Mouse (Mus musculus) embryonic facial prominence, embryonic 11.5 days (tissue): ENCODE measurements around the gene Krt5. TPM values are rescaled to one million over a fixed set of nuclear protein-coding genes. Genes with fewer than 3 reads are reported as not detected.

Source experiments
- ATAC-seq: fragments of 200-750 bp; cut with Nextera tagmentation; replicated peaks from 2 replicates; pipeline ENCODE4 v1.8.0; 2017; ENCODE audit warnings: low read depth; ENCODE audit not compliant: insufficient number of reproducible peaks, low FRiP score, low TSS enrichment
- DNase-seq: peaks from one replicate; pipeline ENCODE4 v3.0.0-alpha.2; 2015; ENCODE audit warnings: low spot score
- H3K27ac ChIP-seq: fragments of 300-500 bp; sonication (generic); replicated peaks from 2 replicates; pipeline ENCODE4 v1.5.1; 2014; ENCODE audit warnings: mild to moderate bottlenecking, low read depth, low read length, control low read depth
- H3K27me3 ChIP-seq: fragments of 300-500 bp; sonication (generic); 2 replicates; pipeline ENCODE4 v1.6.1; 2014; ENCODE audit warnings: mild to moderate bottlenecking, low read length, moderate library complexity, mixed read lengths; ENCODE audit not compliant: control insufficient read depth, insufficient read depth
- H3K36me3 ChIP-seq: fragments of 300-500 bp; sonication (generic); replicated peaks from 2 replicates; pipeline ENCODE4 v1.6.1; 2014; ENCODE audit warnings: low read depth, mild to moderate bottlenecking, low read length, moderate library complexity, mixed read lengths; ENCODE audit not compliant: control insufficient read depth, insufficient read depth
- H3K4me1 ChIP-seq: fragments of 300-500 bp; sonication (generic); 2 replicates; pipeline ENCODE4 v1.6.1; 2014; ENCODE audit warnings: low read length, mixed read lengths; ENCODE audit not compliant: control insufficient read depth, insufficient read depth
- H3K4me2 ChIP-seq: fragments of 300-500 bp; sonication (generic); 2 replicates; pipeline ENCODE4 v1.6.1; 2014; ENCODE audit warnings: low read depth, mild to moderate bottlenecking, control low read depth, low read length, moderate library complexity
- H3K4me3 ChIP-seq: fragments of 300-500 bp; sonication (generic); 2 replicates; pipeline ENCODE4 v1.5.1; 2014; ENCODE audit warnings: low read depth, low read length, control low read depth
- H3K9ac ChIP-seq: fragments of 300-500 bp; sonication (generic); replicated peaks from 2 replicates; pipeline ENCODE4 v1.6.1; 2014; ENCODE audit warnings: mild to moderate bottlenecking, control low read depth, low read length
- H3K9me3 ChIP-seq: fragments of 300-500 bp; sonication (generic); replicated peaks from 2 replicates; pipeline ENCODE4 v1.6.1; 2016; ENCODE audit warnings: mild to moderate bottlenecking, low read length, inconsistent platforms, mixed read lengths; ENCODE audit not compliant: control insufficient read depth
- WGBS: fragments of 180-500 bp; shearing (Covaris S2); extraction: QIAGEN DNeasy Blood & Tissue Kit; methylation state at CpG from one replicate; pipeline ENCODE4 v1.1.7; 2014; 5-methylcytosine and 5-hydroxymethylcytosine counted together
- polyA plus RNA-seq: library from polyadenylated mRNA; unstranded; fragments of >200 nt; fragmentation: Nextera tagmentation; extraction: Ambion mirVana; gene quantifications from 2 replicates; pipeline ENCODE4 v1.2.1, GENCODE M21; 2014

Gene Krt5
- 6.6 and 7.3 TPM in 2 replicates for polyA plus RNA-seq

- H3K9me3 ChIP-seq = no peaks in the 10 kb centered on the region
- no peak within 1 kb of the TSS for H3K27ac ChIP-seq
- no peak within 1 kb of the TSS for H3K9ac ChIP-seq
- WGBS = 73% methylated on average over 13 of the region's 13 CpGs
- ATAC-seq (no peak), DNase-seq (no peak)
- no peaks in the 10 kb centered on the region for H3K4me1 ChIP-seq
- no peak within 1 kb of the TSS for H3K4me2 ChIP-seq
- no peaks in the 10 kb centered on the region for H3K36me3 ChIP-seq
- H3K27me3 ChIP-seq = no peaks in the 10 kb centered on the region
- H3K4me3 ChIP-seq = no peak within 1 kb of the TSS
Observed at GRCm38 (mm10) chr15:101712720-101713119, at the start of gene Krt5. TSS of gene Krt5 (minus strand) at chr15:101712898.

- no peaks in the 10 kb centered on the region for H3K4me1 ChIP-seq
- ATAC-seq (no peak), DNase-seq (no peak)
- H3K4me3 ChIP-seq = no peak within 1 kb of the TSS
- H3K36me3 ChIP-seq = no peaks in the 10 kb centered on the region
- H3K27ac ChIP-seq = no peak within 1 kb of the TSS
- no peaks in the 10 kb centered on the region for H3K27me3 ChIP-seq
- H3K9me3 ChIP-seq = no peaks in the 10 kb centered on the region
- no peak within 1 kb of the TSS for H3K9ac ChIP-seq
- no peak within 1 kb of the TSS for H3K4me2 ChIP-seq
- WGBS = 52% methylated on average over 14 of the region's 14 CpGs
Observed at GRCm38 (mm10) chr15:101742711-101743110, 30.0 kb upstream of the Krt5 start, which contains the start of gene Krt71. TSS of gene Krt71 (minus strand) at chr15:101743109.

DNA sequence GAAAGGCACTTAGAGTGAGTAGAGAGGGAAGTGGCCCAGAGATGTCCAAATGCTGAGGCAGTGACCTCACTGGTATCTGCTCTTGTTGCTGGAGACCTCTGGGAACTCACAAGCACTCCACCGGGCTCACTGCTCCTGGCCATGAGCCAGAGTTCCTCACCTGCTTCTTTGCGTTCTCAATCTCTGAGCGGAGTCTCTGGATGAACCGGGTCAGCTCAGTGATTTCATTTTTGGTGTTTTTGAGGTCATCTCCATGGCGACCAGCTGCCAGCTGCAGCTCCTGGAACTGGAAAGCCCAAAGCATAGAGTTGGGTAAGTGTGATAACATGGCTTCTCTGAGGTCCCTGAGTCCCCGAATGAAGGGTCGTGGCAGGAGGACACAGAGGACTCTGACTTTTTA, 25.1 kb upstream of the Krt5 start:
- 70% methylated on average over 7 of the region's 7 CpGs for WGBS

GRCm38 (mm10) chr15:101730653-101731052, 18.0 kb upstream of the Krt5 start:
- H3K27me3 ChIP-seq = no peaks in the 10 kb centered on the region
- H3K9ac ChIP-seq = no peak overlapping the region
- no peak for DNase-seq
- no peak overlapping the region for H3K27ac ChIP-seq
- no peak for ATAC-seq
- no peaks in the 10 kb centered on the region for H3K36me3 ChIP-seq
- H3K4me3 ChIP-seq = no peak overlapping the region
- H3K4me2 ChIP-seq = no peak overlapping the region
- H3K4me1 ChIP-seq = no peaks in the 10 kb centered on the region
- H3K9me3 ChIP-seq = no peaks in the 10 kb centered on the region

More for the DNA sequence above, 25.1 kb upstream of the Krt5 start:
- Histone ChIP-seq H3K4me2 (no peak overlapping the region), H3K9me3 (no peaks in the 10 kb centered on the region), H3K27me3 (no peaks in the 10 kb centered on the region), H3K4me3 (no peak overlapping the region), H3K9ac (no peak overlapping the region), H3K27ac (no peak overlapping the region), H3K36me3 (no peaks in the 10 kb centered on the region), H3K4me1 (no peaks in the 10 kb centered on the region)
- DNase-seq = no peak
- no peak for ATAC-seq

- Histone ChIP-seq H3K9me3 (no peaks in the 10 kb centered on the region), H3K27ac (no peak overlapping the region), H3K4me3 (no peak overlapping the region), H3K4me2 (no peak overlapping the region), H3K4me1 (no peaks in the 10 kb centered on the region), H3K9ac (no peak overlapping the region), H3K36me3 (no peaks in the 10 kb centered on the region), H3K27me3 (no peaks in the 10 kb centered on the region)
- DNase-seq (no peak), ATAC-seq (no peak)
- WGBS = 73% methylated on average over 5 of the region's 5 CpGs
Observed at GRCm38 (mm10) chr15:101724686-101725085, 12.0 kb upstream of the Krt5 start.

DNA sequence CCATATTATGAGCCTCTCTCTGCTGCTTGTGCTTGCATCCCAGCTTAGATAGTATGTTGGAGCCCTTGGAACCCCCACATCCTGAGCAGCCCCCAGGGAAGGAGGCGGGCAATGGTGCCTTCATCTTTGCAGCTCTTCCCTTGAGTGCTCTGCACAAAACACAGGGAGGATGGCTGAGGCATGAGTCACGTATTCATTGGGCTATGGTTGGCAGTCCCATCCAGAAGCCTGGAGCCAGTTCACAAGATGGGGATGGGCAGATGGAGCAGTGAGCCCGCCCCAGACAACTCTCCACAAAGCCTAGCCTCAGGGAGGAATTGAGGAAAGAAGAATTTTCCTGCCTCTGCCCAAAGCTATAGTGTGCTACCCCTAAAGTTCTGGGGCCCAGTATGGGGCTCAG, 3.1 kb upstream of the Krt5 start:
- Histone ChIP-seq H3K9ac (no peak overlapping the region), H3K4me1 (no peaks in the 10 kb centered on the region), H3K4me2 (no peak overlapping the region), H3K27me3 (no peaks in the 10 kb centered on the region), H3K9me3 (no peaks in the 10 kb centered on the region), H3K36me3 (no peaks in the 10 kb centered on the region), H3K4me3 (no peak overlapping the region), H3K27ac (no peak overlapping the region)
- 71% methylated on average over 3 of the region's 3 CpGs for WGBS
- DNase-seq (no peak), ATAC-seq (no peak)

DNA sequence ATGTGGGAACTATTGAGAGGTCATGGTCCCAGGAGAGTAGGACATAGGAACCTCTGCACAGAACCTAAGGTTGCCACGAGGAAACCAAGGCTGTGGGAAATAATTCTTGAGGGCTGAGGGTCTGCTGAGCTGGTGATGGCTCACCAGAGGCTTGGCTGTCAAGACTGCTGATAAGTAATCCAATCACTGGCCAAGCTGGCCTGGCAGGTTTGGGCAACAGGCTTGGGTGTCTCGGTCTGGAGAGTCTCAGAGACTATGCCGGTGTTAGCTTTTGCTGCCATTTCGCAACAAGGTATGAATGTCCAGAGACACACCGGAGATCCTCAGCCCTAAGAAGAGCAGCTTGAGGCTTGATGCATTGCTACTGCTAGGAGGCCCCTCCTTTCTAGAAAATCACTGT, 1.7 kb upstream of the Krt5 start:
- WGBS = 83% methylated on average over 5 of the region's 5 CpGs
- Histone ChIP-seq H3K36me3 (no peaks in the 10 kb centered on the region), H3K4me1 (no peaks in the 10 kb centered on the region), H3K27ac (no peak overlapping the region), H3K4me3 (no peak overlapping the region), H3K9ac (no peak overlapping the region), H3K9me3 (no peaks in the 10 kb centered on the region), H3K4me2 (no peak overlapping the region), H3K27me3 (no peaks in the 10 kb centered on the region)
- no peak for ATAC-seq
- no peak for DNase-seq

DNA sequence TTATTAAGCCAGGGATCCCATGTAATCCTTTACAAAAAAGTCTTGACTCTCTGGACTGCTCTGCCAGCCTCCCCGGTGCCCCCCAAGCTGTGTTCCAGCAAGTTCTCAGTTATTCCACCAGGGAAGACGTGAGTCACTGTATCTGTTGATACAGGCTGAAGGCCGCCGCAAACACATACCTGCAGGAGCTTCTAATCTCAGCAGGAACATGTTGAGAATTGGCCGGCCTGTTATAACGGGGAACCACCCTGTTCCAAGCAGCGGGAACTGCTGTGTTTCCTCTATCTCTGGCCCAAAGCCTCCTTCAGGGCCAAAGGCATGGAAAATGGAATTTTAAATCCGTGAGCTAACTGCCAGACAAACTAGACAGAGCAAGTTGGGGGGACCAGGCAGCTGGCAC, 1.0 kb upstream of the Krt5 start:
- WGBS = 76% methylated on average over 8 of the region's 8 CpGs

More for the DNA sequence above, 1.0 kb upstream of the Krt5 start:
- Histone ChIP-seq H3K27me3 (no peaks in the 10 kb centered on the region), H3K9ac (no peak overlapping the region), H3K9me3 (no peaks in the 10 kb centered on the region), H3K27ac (no peak overlapping the region), H3K36me3 (no peaks in the 10 kb centered on the region), H3K4me3 (no peak overlapping the region), H3K4me2 (no peak overlapping the region), H3K4me1 (no peaks in the 10 kb centered on the region)
- DNase-seq = no peak
- no peak for ATAC-seq
